Mouse (Mus musculus): ENCODE data around the gene Fgfr2. TPM values are rescaled to one million over a fixed set of nuclear protein-coding genes. Genes with fewer than 3 reads are reported as not detected.

Fgfr2 gene
- polyA plus RNA-seq, 1 experiment from 2014 or later = 39.4 TPM

- no peak overlapping the region for H3K4me2 ChIP-seq (replicated peaks)
- no peak overlapping the region for H3K4me3 ChIP-seq (replicated peaks)
- H3K27ac ChIP-seq = no peak overlapping the region
- ATAC-seq = no peak
- 94% methylated on average over 5 of the region's 5 CpGs for WGBS
- H3K9me3 ChIP-seq = no peaks in the 10 kb centered on the region
- H3K4me1 ChIP-seq (replicated peaks) = peaks cover 9% of the 10 kb centered on the region
- H3K9ac ChIP-seq (replicated peaks) = no peak overlapping the region
- peaks cover 8% of the 10 kb centered on the region; the same call in 1 of the 2 replicates for H3K36me3 ChIP-seq
- H3K27me3 ChIP-seq = no peaks in the 10 kb centered on the region
These were observed 323.8 kb downstream of the Fgfr2 start for GRCm38 (mm10) chr7:132799119-132800016.

- H3K9ac ChIP-seq (replicated peaks) = no peak overlapping the region
- no peak overlapping the region for H3K4me2 ChIP-seq (replicated peaks)
- H3K36me3 ChIP-seq = peaks cover 4% of the 10 kb centered on the region; the same call in 1 of the 2 replicates
- no peak overlapping the region for H3K4me3 ChIP-seq (replicated peaks)
- no peaks in the 10 kb centered on the region for H3K27me3 ChIP-seq
- no peak overlapping the region for H3K27ac ChIP-seq
- H3K4me1 ChIP-seq (replicated peaks) = peaks cover 8% of the 10 kb centered on the region
- ATAC-seq = no peak
- no peaks in the 10 kb centered on the region for H3K9me3 ChIP-seq
- 93% methylated on average over 5 of the region's 5 CpGs for WGBS
These were observed 328.0 kb downstream of the Fgfr2 start for GRCm38 (mm10) chr7:132795141-132795540.

GRCm38 (mm10) chr7:132793467-132793866 is 329.7 kb downstream of the Fgfr2 start:
- Histone ChIP-seq H3K4me1 (replicated peaks) (peaks cover 8% of the 10 kb centered on the region), H3K9ac (replicated peaks) (no peak overlapping the region), H3K9me3 (no peaks in the 10 kb centered on the region), H3K36me3 (peaks cover 8% of the 10 kb centered on the region; the same call in 1 of the 2 replicates), H3K27ac (no peak overlapping the region), H3K4me2 (replicated peaks) (no peak overlapping the region), H3K4me3 (replicated peaks) (no peak overlapping the region), H3K27me3 (no peaks in the 10 kb centered on the region)
- WGBS = 81% methylated on average over 6 of the region's 6 CpGs
- ATAC-seq = no peak

- Histone ChIP-seq H3K9me3 (no peaks in the 10 kb centered on the region), H3K4me2 (replicated peaks) (no peak overlapping the region), H3K4me1 (replicated peaks) (peaks cover 18% of the 10 kb centered on the region), H3K36me3 (0 out of 2 replicates have a peak, but pooled peaks cover 4% of the 10 kb centered on the region), H3K27ac (no peak overlapping the region), H3K9ac (replicated peaks) (no peak overlapping the region), H3K4me3 (replicated peaks) (no peak overlapping the region), H3K27me3 (no peaks in the 10 kb centered on the region)
- ATAC-seq = no peak
- WGBS = 88% methylated on average over 14 of the region's 14 CpGs
These were observed 332.5 kb downstream of the Fgfr2 start for GRCm38 (mm10) chr7:132790447-132791219.

GRCm38 (mm10) chr7:132788826-132789225 is 334.3 kb downstream of the Fgfr2 start:
- Histone ChIP-seq H3K4me2 (replicated peaks) (no peak overlapping the region), H3K36me3 (0 out of 2 replicates have a peak, but pooled peaks cover 4% of the 10 kb centered on the region), H3K9me3 (no peaks in the 10 kb centered on the region), H3K27ac (no peak overlapping the region), H3K4me1 (replicated peaks) (peaks cover 16% of the 10 kb centered on the region), H3K4me3 (replicated peaks) (no peak overlapping the region), H3K9ac (replicated peaks) (no peak overlapping the region), H3K27me3 (no peaks in the 10 kb centered on the region)
- 97% methylated on average over 13 of the region's 13 CpGs for WGBS
- ATAC-seq = no peak

- peaks cover 12% of the 10 kb centered on the region for H3K4me1 ChIP-seq (replicated peaks)
- WGBS = 91% methylated on average over 4 of the region's 4 CpGs
- no peaks in the 10 kb centered on the region for H3K9me3 ChIP-seq
- H3K4me2 ChIP-seq (replicated peaks) = no peak overlapping the region
- H3K27me3 ChIP-seq = no peaks in the 10 kb centered on the region
- H3K27ac ChIP-seq = no peak overlapping the region
- H3K4me3 ChIP-seq (replicated peaks) = no peak overlapping the region
- H3K36me3 ChIP-seq = 0 out of 2 replicates have a peak, but pooled peaks cover 4% of the 10 kb centered on the region
- H3K9ac ChIP-seq (replicated peaks) = no peak overlapping the region
- no peak for ATAC-seq
These were observed 335.5 kb downstream of the Fgfr2 start for GRCm38 (mm10) chr7:132787496-132788190.

- Histone ChIP-seq H3K36me3 (0 out of 2 replicates have a peak, but pooled peaks cover 4% of the 10 kb centered on the region), H3K4me2 (replicated peaks) (no peak overlapping the region), H3K27me3 (no peaks in the 10 kb centered on the region), H3K4me1 (replicated peaks) (peaks cover 15% of the 10 kb centered on the region), H3K4me3 (replicated peaks) (no peak overlapping the region), H3K9me3 (no peaks in the 10 kb centered on the region), H3K27ac (no peak overlapping the region), H3K9ac (replicated peaks) (no peak overlapping the region)
- WGBS = 94% methylated on average over 4 of the region's 4 CpGs
- ATAC-seq = no peak
These were observed 336.1 kb downstream of the Fgfr2 start for GRCm38 (mm10) chr7:132787022-132787421.

GRCm38 (mm10) chr7:132786522-132786921 is 336.6 kb downstream of the Fgfr2 start:
- no peak overlapping the region for H3K27ac ChIP-seq
- peaks cover 20% of the 10 kb centered on the region for H3K4me1 ChIP-seq (replicated peaks)
- H3K4me2 ChIP-seq (replicated peaks) = no peak overlapping the region
- H3K36me3 ChIP-seq = 0 out of 2 replicates have a peak, but pooled peaks cover 4% of the 10 kb centered on the region
- no peak overlapping the region for H3K9ac ChIP-seq (replicated peaks)
- no peak overlapping the region for H3K4me3 ChIP-seq (replicated peaks)
- no peaks in the 10 kb centered on the region for H3K27me3 ChIP-seq
- no peaks in the 10 kb centered on the region for H3K9me3 ChIP-seq
- ATAC-seq = no peak
- 55% methylated on average over 4 of the region's 4 CpGs for WGBS

- 78% methylated on average over 7 of the region's 7 CpGs for WGBS
- Histone ChIP-seq H3K4me2 (replicated peaks) (no peak overlapping the region), H3K27me3 (no peaks in the 10 kb centered on the region), H3K4me1 (replicated peaks) (peaks cover 25% of the 10 kb centered on the region), H3K4me3 (replicated peaks) (no peak overlapping the region), H3K27ac (no peak overlapping the region), H3K9ac (replicated peaks) (no peak overlapping the region), H3K36me3 (0 out of 2 replicates have a peak, but pooled peaks cover 4% of the 10 kb centered on the region), H3K9me3 (no peaks in the 10 kb centered on the region)
- no peak for ATAC-seq
These were observed 337.1 kb downstream of the Fgfr2 start for GRCm38 (mm10) chr7:132786011-132786410.

GRCm38 (mm10) chr7:132784101-132784500 is 339.0 kb downstream of the Fgfr2 start:
- Histone ChIP-seq H3K4me3 (replicated peaks) (no peak overlapping the region), H3K27me3 (no peaks in the 10 kb centered on the region), H3K9ac (replicated peaks) (no peak overlapping the region), H3K4me1 (replicated peaks) (peaks cover 35% of the 10 kb centered on the region), H3K27ac (no peak overlapping the region), H3K36me3 (0 out of 2 replicates have a peak, but pooled peaks cover 4% of the 10 kb centered on the region), H3K9me3 (no peaks in the 10 kb centered on the region), H3K4me2 (replicated peaks) (no peak overlapping the region)
- WGBS = 87% methylated on average over 5 of the region's 5 CpGs
- no peak for ATAC-seq

GRCm38 (mm10) chr7:132781850-132782249 is 341.3 kb downstream of the Fgfr2 start:
- Histone ChIP-seq H3K4me1 (replicated peaks) (peaks cover 35% of the 10 kb centered on the region), H3K27ac (peak overlapping the region; percentile 67), H3K36me3 (peaks cover 23% of the 10 kb centered on the region), H3K27me3 (no peaks in the 10 kb centered on the region), H3K4me3 (replicated peaks) (no peak overlapping the region), H3K9me3 (no peaks in the 10 kb centered on the region), H3K9ac (replicated peaks) (no peak overlapping the region), H3K4me2 (replicated peaks) (no peak overlapping the region)
- WGBS = 56% methylated on average over 6 of the region's 6 CpGs
- no peak for ATAC-seq

Measured in midbrain, embryonic 13.5 days (tissue).